Mouse (Mus musculus): ENCODE data around the gene Zfp651. TPM values are rescaled to one million over a fixed set of nuclear protein-coding genes. Genes with fewer than 3 reads are reported as not detected.
A peak's percentile ranks its signal among the peaks of the same experiment; 100 is the strongest.

Zfp651 gene
- polyA plus RNA-seq, 1 experiment from 2014 or later = 11.2 TPM

- Histone ChIP-seq H3K4me1 (ENCODE audit: insufficient read depth, low read depth, low read length) (peaks cover 6% of the 10 kb centered on the region; the same call in 1 of the 2 replicates), H3K4me2 (replicated peaks; ENCODE audit: low read depth, low read length) (no peak overlapping the region), H3K27ac (ENCODE audit: low read length) (no peak overlapping the region), H3K9ac (replicated peaks; ENCODE audit: low read depth) (no peak overlapping the region), H3K36me3 (ENCODE audit: insufficient read depth, low read length) (no peaks in the 10 kb centered on the region), H3K9me3 (ENCODE audit: low read length) (no peaks in the 10 kb centered on the region), H3K27me3 (replicated peaks; ENCODE audit: insufficient read depth, low read length) (no peaks in the 10 kb centered on the region), H3K4me3 (ENCODE audit: low read depth, low read length) (no peak overlapping the region)
- 53% methylated on average over 9 of the region's 9 CpGs for WGBS
- ATAC-seq = peak; percentile 20; the same call in 1 of the 2 replicates
- no peak for TF ChIP-seq EP300 (IDR thresholded peaks at IDR 0.05)
- TF ChIP-seq CTCF (IDR thresholded peaks at IDR 0.05) = no peak
- DNase-seq (ENCODE audit: low spot score) = peak; percentile 33
Measured at GRCm38 (mm10) chr9:121819073-121819770, 60.1 kb downstream of the Zfp651 start.

GRCm38 (mm10) chr9:121819771-121820471 lies 60.8 kb downstream of the Zfp651 start:
- WGBS = 40% methylated on average over 7 of the region's 7 CpGs
- no peak overlapping the region for H3K4me3 ChIP-seq (ENCODE audit: low read depth, low read length)
- peaks cover 6% of the 10 kb centered on the region; the same call in 1 of the 2 replicates for H3K4me1 ChIP-seq (ENCODE audit: insufficient read depth, low read depth, low read length)
- no peak for DNase-seq (ENCODE audit: low spot score)
- ATAC-seq = no peak
- H3K4me2 ChIP-seq (replicated peaks; ENCODE audit: low read depth, low read length) = no peak overlapping the region
- no peak overlapping the region for H3K9ac ChIP-seq (replicated peaks; ENCODE audit: low read depth)
- TF ChIP-seq CTCF (IDR thresholded peaks at IDR 0.05) = no peak; the same call in 1 of the 2 replicates
- TF ChIP-seq EP300 (IDR thresholded peaks at IDR 0.05) = no peak
- no peaks in the 10 kb centered on the region for H3K27me3 ChIP-seq (replicated peaks; ENCODE audit: insufficient read depth, low read length)
- no peak overlapping the region for H3K27ac ChIP-seq (ENCODE audit: low read length)
- H3K36me3 ChIP-seq (ENCODE audit: insufficient read depth, low read length) = no peaks in the 10 kb centered on the region
- H3K9me3 ChIP-seq (ENCODE audit: low read length) = no peaks in the 10 kb centered on the region

GRCm38 (mm10) chr9:121820765-121821164 lies 61.6 kb downstream of the Zfp651 start:
- H3K27ac ChIP-seq (ENCODE audit: low read length) = no peak overlapping the region
- ATAC-seq = no peak
- H3K9ac ChIP-seq (replicated peaks; ENCODE audit: low read depth) = no peak overlapping the region
- no peaks in the 10 kb centered on the region for H3K36me3 ChIP-seq (ENCODE audit: insufficient read depth, low read length)
- H3K4me2 ChIP-seq (replicated peaks; ENCODE audit: low read depth, low read length) = no peak overlapping the region
- no peak for TF ChIP-seq CTCF (IDR thresholded peaks at IDR 0.05)
- TF ChIP-seq EP300 (IDR thresholded peaks at IDR 0.05) = no peak
- no peak overlapping the region for H3K4me3 ChIP-seq (ENCODE audit: low read depth, low read length)
- no peaks in the 10 kb centered on the region for H3K9me3 ChIP-seq (ENCODE audit: low read length)
- H3K27me3 ChIP-seq (replicated peaks; ENCODE audit: insufficient read depth, low read length) = no peaks in the 10 kb centered on the region
- WGBS = 57% methylated on average over 5 of the region's 5 CpGs
- H3K4me1 ChIP-seq (ENCODE audit: insufficient read depth, low read depth, low read length) = peaks cover 6% of the 10 kb centered on the region; the same call in 1 of the 2 replicates
- no peak for DNase-seq (ENCODE audit: low spot score)

Other genes with a start within 250 kb of the Zfp651 start
- gene Lyzl4, start 117.2 kb upstream of the Zfp651 start, polyA plus RNA-seq (2015; fragmentation: Nextera tagmentation; extraction: Ambion mirVana) = not detected in 2 replicates
- 0.20 and 0.29 TPM in 2 replicates for gene Vipr1, start 116.6 kb upstream of the Zfp651 start, polyA plus RNA-seq (2015; fragmentation: Nextera tagmentation; extraction: Ambion mirVana)
- 6.1 and 7.7 TPM in 2 replicates for gene Sec22c, start 53.8 kb upstream of the Zfp651 start, polyA plus RNA-seq (2015; fragmentation: Nextera tagmentation; extraction: Ambion mirVana)
- gene Ss18l2, start 49.0 kb upstream of the Zfp651 start, polyA plus RNA-seq (2015; fragmentation: Nextera tagmentation; extraction: Ambion mirVana) = 79.7 and 104 TPM in 2 replicates
- 43.6 and 51.3 TPM in 2 replicates for gene Nktr, start 40.2 kb upstream of the Zfp651 start, polyA plus RNA-seq (2015; fragmentation: Nextera tagmentation; extraction: Ambion mirVana)
- gene Klhl40, start 18.3 kb downstream of the Zfp651 start, polyA plus RNA-seq (2015; fragmentation: Nextera tagmentation; extraction: Ambion mirVana) = 0.05 TPM in 1 of 2 replicates, not detected in the other
- gene Hhatl, start 33.2 kb downstream of the Zfp651 start, polyA plus RNA-seq (2015; fragmentation: Nextera tagmentation; extraction: Ambion mirVana) = 0.73 and 1.0 TPM in 2 replicates
- 1.8 and 2.0 TPM in 2 replicates for gene Ccdc13, start 80.1 kb downstream of the Zfp651 start, polyA plus RNA-seq (2015; fragmentation: Nextera tagmentation; extraction: Ambion mirVana)
- 164 and 206 TPM in 2 replicates for gene Higd1a, start 99.0 kb downstream of the Zfp651 start, polyA plus RNA-seq (2015; fragmentation: Nextera tagmentation; extraction: Ambion mirVana)
- 14.8 and 16.2 TPM in 2 replicates for gene Ackr2, start 139.0 kb downstream of the Zfp651 start, polyA plus RNA-seq (2015; fragmentation: Nextera tagmentation; extraction: Ambion mirVana)
- 0.10 and 0.18 TPM in 2 replicates for gene Cyp8b1, start 157.0 kb downstream of the Zfp651 start, polyA plus RNA-seq (2015; fragmentation: Nextera tagmentation; extraction: Ambion mirVana)
- 1.6 and 3.0 TPM in 2 replicates for gene Fam198a, start 191.7 kb downstream of the Zfp651 start, polyA plus RNA-seq (2015; fragmentation: Nextera tagmentation; extraction: Ambion mirVana)
- 4.3 and 5.6 TPM in 2 replicates for gene Pomgnt2, start 237.8 kb downstream of the Zfp651 start, polyA plus RNA-seq (2015; fragmentation: Nextera tagmentation; extraction: Ambion mirVana)